Mouse (Mus musculus): ENCODE measurements at regions not wholly inside any gene's neighbourhood (a gene's known extent, or its start where the extent isn't known, plus 50 kb on each side); places are given as distances from the start of the nearest gene placed in this dataset.

- no peak for TF ChIP-seq CTCF (IDR thresholded peaks at IDR 0.05; ENCODE audit: insufficient read depth, low read depth, low read length)
- TF ChIP-seq POLR2A (IDR thresholded peaks at IDR 0.05; ENCODE audit: insufficient read depth, low read depth, low read length) = no peak
These were observed 295.5 kb upstream of the Ubash3b start for GRCm38 (mm10) chr9:41457003-41457402.
